Mouse (Mus musculus): ENCODE data around the gene Psme2. TPM values are rescaled to one million over a fixed set of nuclear protein-coding genes. Genes with fewer than 3 reads are reported as not detected.
A peak's percentile ranks its signal among the peaks of the same experiment; 100 is the strongest.

The Psme2 gene
- polyA plus RNA-seq, 1 experiment from 2014 or later = 187 TPM

DNA sequence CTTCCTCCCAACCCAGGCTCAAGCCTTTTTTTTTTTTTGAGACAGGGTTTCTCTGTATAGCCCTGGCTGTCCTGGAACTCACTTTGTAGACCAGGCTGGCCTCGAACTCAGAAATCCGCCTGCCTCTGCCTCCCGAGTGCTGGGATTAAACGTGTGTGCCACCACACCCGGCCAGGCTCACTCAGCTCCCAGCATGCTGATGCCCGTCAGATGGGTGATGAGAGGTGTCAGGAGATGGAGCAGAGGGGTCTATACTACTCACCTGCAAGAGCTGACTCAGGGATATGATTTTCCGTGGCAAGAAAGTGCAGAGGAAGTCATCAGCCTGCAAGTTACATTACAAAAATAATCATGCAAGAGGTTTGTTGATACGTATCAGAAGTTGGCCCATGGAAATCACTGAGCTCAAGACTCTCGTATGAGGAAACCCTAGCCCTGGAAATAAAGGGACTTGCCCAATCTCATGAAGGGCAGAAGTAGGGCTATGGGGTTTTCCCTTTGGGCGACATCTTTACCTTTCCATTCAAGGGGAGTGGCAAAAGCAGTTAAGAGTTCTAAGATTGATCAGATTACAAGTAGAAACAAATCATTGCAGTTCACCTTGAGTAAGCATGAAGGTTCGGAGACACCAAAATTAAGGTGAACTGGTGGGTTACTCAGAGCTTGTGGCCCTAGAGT, 1.0 kb downstream of the Psme2 start:
- Histone ChIP-seq H3K4me1 (peaks cover 42% of the 10 kb centered on the region), H3K9ac (replicated peaks) (peak overlapping the region; percentile 80), H3K27ac (replicated peaks) (peak overlapping the region; percentile 94; the same call in 1 of the 2 replicates), H3K4me3 (peak overlapping the region; percentile 68), H3K9me3 (no peaks in the 10 kb centered on the region), H3K36me3 (peaks cover 3% of the 10 kb centered on the region; the same call in 1 of the 2 replicates), H3K27me3 (no peaks in the 10 kb centered on the region), H3K4me2 (replicated peaks) (peak overlapping the region; percentile 96)
- 87% methylated on average over 11 of the region's 11 CpGs for WGBS
- ATAC-seq (replicated peaks) = no peak

DNA sequence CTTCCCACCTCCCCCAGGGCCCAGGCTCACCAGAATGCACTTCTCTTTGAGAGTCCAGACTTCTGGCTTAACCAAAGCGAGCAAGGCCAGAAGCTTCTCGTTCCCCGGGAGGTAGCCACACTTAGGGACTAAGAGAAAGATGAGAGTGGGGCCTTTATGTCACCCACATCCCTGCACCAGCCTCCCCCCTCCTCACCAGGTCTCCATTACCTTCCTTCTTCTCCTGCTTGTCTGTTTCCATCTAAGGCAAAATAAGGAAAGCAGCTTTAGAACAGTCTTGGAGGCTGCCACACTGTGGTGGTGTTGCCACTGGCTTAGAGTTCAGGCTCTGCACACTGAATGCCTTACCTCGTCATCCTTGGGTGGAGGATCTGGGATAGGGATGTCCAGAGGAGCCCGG, 1.6 kb downstream of the Psme2 start:
- H3K27me3 ChIP-seq = no peaks in the 10 kb centered on the region
- H3K9me3 ChIP-seq = no peaks in the 10 kb centered on the region
- no peak overlapping the region for H3K4me2 ChIP-seq (replicated peaks)
- 93% methylated on average over 5 of the region's 5 CpGs for WGBS
- H3K36me3 ChIP-seq = no peaks in the 10 kb centered on the region; the same call in 1 of the 2 replicates
- no peak for ATAC-seq (replicated peaks)
- H3K9ac ChIP-seq (replicated peaks) = no peak overlapping the region
- no peak overlapping the region for H3K27ac ChIP-seq (replicated peaks)
- H3K4me1 ChIP-seq = peaks cover 47% of the 10 kb centered on the region
- H3K4me3 ChIP-seq = no peak overlapping the region

DNA sequence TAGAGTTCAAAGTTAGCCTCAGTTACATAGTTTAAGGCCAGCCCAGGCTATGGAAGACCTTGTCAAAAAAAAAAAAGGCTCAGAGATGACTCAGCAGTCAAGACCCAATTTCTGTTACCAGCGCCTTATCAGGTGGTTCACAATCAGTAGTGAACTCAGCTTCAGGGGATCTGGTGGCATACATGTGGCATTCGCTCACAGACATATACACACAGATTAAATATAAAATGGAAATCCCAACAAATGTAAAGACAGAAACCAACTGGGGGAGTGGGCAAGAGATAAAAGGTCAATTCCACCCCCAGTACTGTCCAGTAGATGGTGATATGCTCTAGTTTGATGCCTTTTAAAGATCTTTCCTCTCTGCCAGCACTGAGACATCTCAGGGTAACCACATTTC, 4.8 kb downstream of the Psme2 start:
- Histone ChIP-seq H3K9me3 (no peaks in the 10 kb centered on the region), H3K4me1 (peaks cover 28% of the 10 kb centered on the region), H3K4me3 (no peak overlapping the region), H3K4me2 (replicated peaks) (no peak overlapping the region), H3K9ac (replicated peaks) (no peak overlapping the region), H3K36me3 (no peaks in the 10 kb centered on the region; the same call in 1 of the 2 replicates), H3K27me3 (no peaks in the 10 kb centered on the region), H3K27ac (replicated peaks) (no peak overlapping the region)
- WGBS = 94% methylated on average over 2 of the region's 2 CpGs
- ATAC-seq (replicated peaks) = no peak

DNA sequence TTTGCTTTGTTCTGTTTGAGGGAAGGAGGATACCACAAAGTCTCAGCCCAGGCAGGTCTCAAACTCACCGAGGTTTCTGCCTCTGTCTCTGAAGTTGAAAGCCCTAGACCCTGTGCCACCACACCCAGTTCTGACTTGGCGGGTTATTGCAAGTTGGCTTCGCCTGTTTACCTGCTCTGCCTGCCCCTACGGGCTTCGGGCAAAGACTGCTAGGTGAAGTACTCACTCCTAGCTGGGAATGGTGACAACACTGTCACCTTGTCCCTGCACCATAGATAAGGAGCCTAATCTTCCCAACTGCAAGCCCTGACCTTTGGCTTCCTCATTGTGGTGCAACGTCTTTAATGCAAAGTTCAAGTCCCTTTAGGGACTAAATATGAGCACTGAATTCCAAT, 5.3 kb downstream of the Psme2 start:
- Histone ChIP-seq H3K27ac (replicated peaks) (no peak overlapping the region), H3K27me3 (no peaks in the 10 kb centered on the region), H3K9me3 (no peaks in the 10 kb centered on the region), H3K9ac (replicated peaks) (0 out of 2 replicates have a peak overlapping the region, but pooled peaks have one; percentile 47), H3K4me1 (peaks cover 28% of the 10 kb centered on the region), H3K36me3 (peaks cover 5% of the 10 kb centered on the region; the same call in 1 of the 2 replicates), H3K4me3 (peak overlapping the region; percentile 43; the same call in 1 of the 2 replicates), H3K4me2 (replicated peaks) (peak overlapping the region; percentile 51; the same call in 1 of the 2 replicates)
- ATAC-seq (replicated peaks) = no peak
- WGBS = 72% methylated on average over 6 of the region's 6 CpGs

DNA sequence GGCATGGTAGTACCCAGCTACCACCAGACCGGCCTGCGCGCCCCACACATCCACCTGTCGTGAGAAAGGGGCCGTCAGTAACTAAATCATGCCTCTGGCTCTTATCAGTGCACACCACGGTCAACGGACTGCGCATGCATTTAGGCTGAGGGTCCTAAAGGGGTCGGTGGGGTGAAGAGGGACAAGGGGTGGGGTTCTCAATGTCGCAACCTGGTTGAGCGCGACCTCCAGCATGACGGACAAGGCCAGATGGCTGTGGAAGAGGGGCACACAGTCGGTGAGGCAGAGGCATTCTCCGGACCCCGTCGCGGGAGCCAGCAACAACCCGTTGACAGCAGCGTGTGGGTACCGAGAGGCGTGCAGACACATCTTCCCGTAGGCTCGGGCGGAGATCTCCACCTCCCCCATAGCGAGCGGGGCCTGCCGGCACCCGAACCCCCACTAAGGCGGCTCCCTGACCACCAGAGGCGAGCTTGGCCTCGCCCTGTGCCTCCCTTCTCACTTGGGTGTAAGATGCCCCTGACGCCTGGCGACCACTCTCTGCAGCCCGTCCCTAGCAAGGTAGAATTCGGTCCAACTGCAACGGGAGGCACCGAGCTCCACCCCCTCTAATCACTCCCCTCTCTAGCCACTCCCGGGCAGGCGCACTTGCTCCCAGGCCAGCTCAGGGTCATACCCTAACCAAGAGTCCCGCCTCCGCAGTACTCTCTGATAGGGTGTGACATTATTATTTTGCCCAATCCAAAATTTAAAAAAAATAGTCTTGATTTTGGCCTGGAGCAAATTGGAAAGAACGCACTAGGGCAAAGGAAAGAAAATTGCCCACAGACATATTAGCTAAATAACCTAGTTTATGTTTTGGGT, 6.0 kb downstream of the Psme2 start, which contains the start of gene Emc9:
Gene Emc9, minus strand, starts transcription at position 601 of the 864 bp plus-strand sequence.
- no peak within 1 kb of the TSS for H3K27ac ChIP-seq (replicated peaks)
- WGBS = 3% methylated on average over 43 of the region's 43 CpGs
- ATAC-seq (replicated peaks) = peak; percentile 65

DNA sequence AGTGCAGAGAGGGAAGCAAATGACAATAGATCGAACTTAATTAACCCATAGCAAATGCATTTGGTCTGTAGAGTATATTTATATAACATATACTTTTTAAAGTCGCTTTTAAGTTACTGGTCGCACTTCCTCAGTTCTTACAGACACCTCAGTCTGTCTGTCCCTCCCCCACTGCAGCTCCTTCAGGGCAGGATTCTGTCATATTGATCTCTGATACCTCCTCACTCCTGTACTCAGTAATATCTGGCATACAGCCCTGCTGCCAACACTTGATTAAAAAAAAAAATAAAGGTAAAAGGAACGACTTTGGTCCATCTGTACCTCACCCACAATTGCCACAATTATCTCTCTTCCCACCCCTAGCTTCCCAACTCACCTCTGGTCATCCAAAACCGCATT, 6.6 kb downstream of the Psme2 start:
- Histone ChIP-seq H3K27me3 (no peaks in the 10 kb centered on the region), H3K27ac (replicated peaks) (no peak overlapping the region), H3K36me3 (peaks cover 8% of the 10 kb centered on the region; the same call in 1 of the 2 replicates), H3K9me3 (no peaks in the 10 kb centered on the region), H3K4me2 (replicated peaks) (peak overlapping the region; percentile 51), H3K4me1 (peaks cover 16% of the 10 kb centered on the region), H3K4me3 (peak overlapping the region; percentile 43), H3K9ac (replicated peaks) (peak overlapping the region; percentile 47; the same call in 1 of the 2 replicates)
- no peak for ATAC-seq (replicated peaks)
- 41% methylated on average over 5 of the region's 5 CpGs for WGBS

More for the DNA sequence above, 6.0 kb downstream of the Psme2 start, which contains the start of gene Emc9:
- H3K9me3 ChIP-seq = no peaks in the 10 kb centered on the region
- H3K9ac ChIP-seq (replicated peaks) = peak within 1 kb of the TSS; percentile 47
- H3K4me3 ChIP-seq = peak within 1 kb of the TSS; percentile 43
- peaks cover 22% of the 10 kb centered on the region for H3K4me1 ChIP-seq
- peak within 1 kb of the TSS; percentile 51 for H3K4me2 ChIP-seq (replicated peaks)
- H3K27me3 ChIP-seq = no peaks in the 10 kb centered on the region
- H3K36me3 ChIP-seq = peaks cover 8% of the 10 kb centered on the region; the same call in 1 of the 2 replicates

DNA sequence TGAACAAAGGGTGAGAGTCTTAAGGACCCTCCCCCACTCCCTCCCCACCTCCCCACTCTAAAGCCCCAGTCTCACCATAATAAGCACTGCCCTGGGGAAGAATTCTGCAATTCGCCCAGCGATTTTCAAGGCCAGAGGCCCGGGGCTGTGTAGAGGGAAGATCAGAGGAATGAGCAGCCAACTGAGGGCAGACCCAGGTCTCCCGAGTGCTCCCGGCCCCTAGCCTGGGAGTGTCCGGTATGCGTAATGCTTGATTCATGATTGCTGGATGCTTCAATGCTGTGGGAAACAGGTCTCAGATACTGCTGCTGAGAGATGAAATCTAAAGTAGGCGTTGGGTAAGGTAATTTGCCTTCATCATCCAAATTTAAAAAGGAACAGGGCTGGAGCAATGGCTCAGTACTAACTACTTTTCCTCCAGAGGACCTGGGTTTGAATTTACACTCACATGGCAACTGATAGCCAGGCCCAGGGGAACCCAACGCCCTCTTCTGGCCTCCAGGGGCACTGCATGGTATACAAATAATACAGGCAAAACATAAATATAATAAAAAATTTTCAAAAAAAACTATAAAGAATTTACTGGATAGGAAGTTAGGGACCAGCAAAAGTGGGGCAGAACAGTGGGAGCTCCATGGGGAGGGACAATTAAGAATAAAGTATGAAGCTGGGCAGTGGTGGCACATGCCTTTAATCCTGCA, 8.8 kb downstream of the Psme2 start:
- Histone ChIP-seq H3K36me3 (peaks cover 8% of the 10 kb centered on the region; the same call in 1 of the 2 replicates), H3K4me2 (replicated peaks) (no peak overlapping the region), H3K4me3 (no peak overlapping the region), H3K9ac (replicated peaks) (no peak overlapping the region), H3K27ac (replicated peaks) (no peak overlapping the region), H3K4me1 (peaks cover 25% of the 10 kb centered on the region), H3K9me3 (no peaks in the 10 kb centered on the region), H3K27me3 (no peaks in the 10 kb centered on the region)
- 79% methylated on average over 9 of the region's 9 CpGs for WGBS
- ATAC-seq (replicated peaks) = no peak

DNA sequence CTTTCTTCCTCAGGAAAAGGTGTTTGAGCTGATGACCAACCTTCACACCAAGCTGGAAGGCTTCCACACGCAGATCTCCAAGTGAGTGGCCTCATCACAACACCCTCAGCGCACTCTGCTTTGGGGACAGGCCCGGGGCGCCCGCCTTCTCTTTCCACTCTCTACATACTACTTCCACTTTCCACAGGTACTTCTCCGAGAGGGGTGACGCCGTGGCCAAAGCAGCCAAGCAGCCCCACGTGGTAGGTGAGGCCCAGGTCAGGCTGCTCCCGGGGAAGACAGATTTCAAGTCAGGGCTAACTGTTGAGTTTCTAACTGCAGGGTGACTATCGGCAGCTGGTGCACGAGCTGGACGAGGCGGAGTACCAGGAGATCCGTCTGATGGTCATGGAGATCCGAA, 10.2 kb downstream of the Psme2 start:
- H3K4me1 ChIP-seq = peaks cover 25% of the 10 kb centered on the region
- WGBS = 96% methylated on average over 16 of the region's 16 CpGs
- H3K9ac ChIP-seq (replicated peaks) = no peak overlapping the region
- H3K4me3 ChIP-seq = no peak overlapping the region
- 0 out of 2 replicates have a peak, but pooled peaks cover 8% of the 10 kb centered on the region for H3K36me3 ChIP-seq
- no peaks in the 10 kb centered on the region for H3K9me3 ChIP-seq
- no peaks in the 10 kb centered on the region for H3K27me3 ChIP-seq
- no peak for ATAC-seq (replicated peaks)
- H3K4me2 ChIP-seq (replicated peaks) = no peak overlapping the region
- no peak overlapping the region for H3K27ac ChIP-seq (replicated peaks)

DNA sequence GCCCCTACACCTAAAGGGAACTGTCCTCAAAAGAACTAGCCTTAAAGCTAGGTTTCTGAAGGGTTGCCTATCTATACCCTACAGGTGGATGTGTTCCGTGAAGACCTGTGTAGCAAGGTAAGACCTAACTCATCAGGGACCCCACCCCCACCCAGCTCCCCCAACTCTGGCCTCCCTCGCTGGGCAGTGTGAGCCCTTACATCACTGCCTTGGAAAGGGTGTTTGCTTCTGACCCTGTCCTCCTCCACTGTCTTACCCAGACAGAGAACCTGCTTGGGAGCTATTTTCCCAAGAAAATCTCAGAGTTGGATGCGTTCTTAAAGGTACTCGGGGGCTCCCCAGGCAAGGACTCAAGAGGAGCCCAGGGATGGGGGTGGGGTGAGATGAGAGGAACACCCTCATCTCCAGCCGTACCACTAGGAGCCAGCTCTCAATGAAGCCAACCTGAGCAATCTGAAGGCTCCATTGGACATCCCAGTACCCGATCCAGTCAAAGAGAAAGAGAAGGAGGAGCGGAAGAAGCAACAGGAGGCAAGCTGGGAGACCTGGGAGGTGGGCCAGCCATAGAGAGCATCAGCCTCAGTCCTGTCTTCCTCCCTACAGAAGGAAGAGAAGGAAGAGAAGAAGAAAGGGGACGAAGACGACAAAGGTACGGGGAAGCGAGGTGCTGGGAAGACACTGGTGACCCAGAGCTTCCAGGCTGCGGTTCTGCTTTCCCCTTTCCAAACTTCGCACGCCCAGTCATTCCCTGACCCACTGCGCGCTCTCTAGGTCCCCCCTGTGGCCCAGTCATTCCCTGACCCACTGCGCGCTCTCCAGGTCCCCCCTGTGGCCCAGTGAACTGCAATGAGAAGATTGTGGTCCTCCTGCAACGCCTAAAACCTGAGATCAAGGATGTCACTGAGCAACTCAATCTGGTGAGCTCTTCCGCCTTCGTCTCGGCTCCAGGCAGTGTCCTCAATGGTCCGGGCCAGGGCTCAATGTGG, 11.1 kb downstream of the Psme2 start:
- Histone ChIP-seq H3K4me2 (replicated peaks) (no peak overlapping the region), H3K4me3 (no peak overlapping the region), H3K36me3 (0 out of 2 replicates have a peak, but pooled peaks cover 8% of the 10 kb centered on the region), H3K27ac (replicated peaks) (no peak overlapping the region), H3K27me3 (no peaks in the 10 kb centered on the region), H3K4me1 (peaks cover 16% of the 10 kb centered on the region), H3K9me3 (no peaks in the 10 kb centered on the region), H3K9ac (replicated peaks) (no peak overlapping the region)
- 85% methylated on average over 23 of the region's 23 CpGs for WGBS
- ATAC-seq (replicated peaks) = no peak

DNA sequence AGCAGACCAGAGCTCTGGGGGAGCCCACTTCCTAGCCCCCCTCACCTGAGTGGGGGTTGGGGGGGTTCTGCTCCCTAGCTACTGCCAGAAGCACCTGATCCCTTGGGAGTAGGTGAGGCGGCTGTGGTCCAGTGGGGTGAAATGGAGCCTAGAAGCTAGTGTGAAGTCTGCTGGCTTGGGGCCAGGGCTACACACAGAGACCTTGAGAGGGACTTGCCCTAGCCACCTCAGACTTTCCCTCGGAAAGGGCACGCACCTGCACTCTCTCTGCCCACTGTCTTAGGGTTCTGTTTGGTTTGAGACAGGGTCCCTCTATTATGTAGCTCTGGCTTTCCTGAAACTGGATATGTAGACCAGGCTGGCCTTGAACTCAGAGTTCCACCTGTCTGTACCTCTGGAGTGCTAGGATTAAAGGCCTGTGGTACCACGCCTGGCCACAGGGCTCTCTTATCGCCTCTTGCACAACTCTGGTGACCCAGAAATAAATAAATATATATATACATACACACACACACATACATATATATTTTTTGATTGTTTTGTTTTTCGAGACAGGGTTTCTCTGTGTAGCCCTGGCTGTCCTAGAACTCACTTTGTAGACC, 12.1 kb downstream of the Psme2 start:
- 0 out of 2 replicates have a peak, but pooled peaks cover 8% of the 10 kb centered on the region for H3K36me3 ChIP-seq
- H3K27me3 ChIP-seq = no peaks in the 10 kb centered on the region
- no peaks in the 10 kb centered on the region for H3K9me3 ChIP-seq
- peak overlapping the region; percentile 73 for H3K4me3 ChIP-seq
- WGBS = 34% methylated on average over 6 of the region's 6 CpGs
- H3K9ac ChIP-seq (replicated peaks) = peak overlapping the region; percentile 92
- 0 out of 2 replicates have a peak, but pooled peaks have one; percentile 0 for ATAC-seq (replicated peaks)
- H3K4me2 ChIP-seq (replicated peaks) = peak overlapping the region; percentile 69
- peaks cover 12% of the 10 kb centered on the region for H3K4me1 ChIP-seq
- H3K27ac ChIP-seq (replicated peaks) = peak overlapping the region; percentile 92

Data from forebrain, embryonic 15.5 days (tissue).